Mouse (Mus musculus): ENCODE measurements around the gene Mgat4b. TPM values are rescaled to one million over a fixed set of nuclear protein-coding genes. Genes with fewer than 3 reads are reported as not detected.

The Mgat4b gene
- total RNA-seq (2015) (17.1 and 22.2 TPM in 2 replicates), total RNA-seq (2017) (9.1 and 12.1 TPM in 2 replicates)

DNA sequence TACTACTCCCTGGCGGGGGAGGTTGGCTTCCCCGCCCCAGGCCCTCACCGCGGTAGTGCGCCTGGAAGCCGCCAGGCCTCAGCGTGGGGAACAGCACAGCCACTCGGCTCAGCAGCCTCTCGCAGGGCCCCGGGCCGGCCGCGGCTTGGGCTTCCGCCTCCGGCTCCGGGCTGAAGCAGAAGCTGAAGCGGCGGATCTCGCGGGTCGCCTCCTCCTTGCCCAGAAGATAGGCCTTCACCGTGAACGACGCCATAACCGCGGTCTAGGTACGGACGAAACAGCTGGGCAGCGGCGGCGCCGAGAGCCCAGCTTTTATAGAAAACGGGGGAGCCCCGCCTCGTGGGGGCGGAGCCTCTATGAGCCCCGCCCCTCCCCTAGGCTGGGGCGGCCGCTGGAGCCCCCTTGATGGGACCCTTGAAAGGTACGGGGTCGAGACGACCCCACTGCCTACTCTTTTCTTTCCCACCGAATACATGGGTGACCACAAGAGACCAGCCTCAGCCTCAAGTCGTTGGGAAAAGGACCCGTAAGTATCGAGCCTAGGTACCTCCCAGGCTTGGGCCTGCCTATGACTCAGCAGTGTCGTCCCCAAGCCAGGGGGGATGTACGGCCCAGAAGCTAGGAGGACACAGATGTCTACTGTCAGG lies at the start of gene Mgat4b, which contains the start of gene Sqstm1:
TSS of gene Mgat4b (plus strand) at position 386 of the 647 bp plus-strand sequence.
TSS of gene Sqstm1 (minus strand) at position 323 of the 647 bp plus-strand sequence.
- ATAC-seq (ENCODE audit: poor library complexity, severe bottlenecking): peak; percentile 68

DNA sequence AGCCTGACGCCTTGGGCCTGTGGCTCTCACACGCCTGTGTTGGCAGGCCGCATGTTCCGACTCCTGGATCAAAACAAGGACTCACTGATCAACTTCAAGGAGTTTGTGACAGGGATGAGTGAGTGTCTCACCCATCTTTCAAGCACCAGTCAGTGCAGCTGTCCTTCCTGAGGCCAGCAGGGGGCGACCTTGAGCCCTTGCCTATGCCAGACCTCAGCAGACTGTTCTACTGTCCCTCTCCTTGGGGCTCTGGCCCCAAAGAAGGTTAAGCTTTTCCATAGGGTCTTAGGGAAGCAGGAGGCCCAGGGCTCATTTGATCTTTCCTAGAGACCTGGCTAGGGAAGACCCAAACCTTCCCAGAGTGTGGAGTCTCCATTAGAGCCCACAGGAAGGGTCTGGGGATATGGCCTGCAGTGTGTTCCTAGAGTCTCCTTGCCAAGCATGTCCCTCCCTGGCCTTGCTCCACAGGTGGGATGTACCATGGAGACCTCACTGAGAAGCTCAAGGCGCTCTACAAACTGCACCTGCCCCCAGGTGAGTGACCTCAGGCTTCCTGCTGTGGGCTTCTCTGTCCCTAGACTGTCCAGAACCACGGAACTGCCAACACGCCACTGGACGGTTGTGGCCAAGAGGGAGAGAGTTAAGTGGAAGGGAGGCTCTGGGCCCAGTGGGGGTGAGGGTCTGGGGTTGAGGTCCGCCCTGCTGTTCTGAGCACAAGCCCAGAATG lies 48.9 kb upstream of the Mgat4b start:
- ATAC-seq (ENCODE audit: poor library complexity, severe bottlenecking): peak; percentile 93

DNA sequence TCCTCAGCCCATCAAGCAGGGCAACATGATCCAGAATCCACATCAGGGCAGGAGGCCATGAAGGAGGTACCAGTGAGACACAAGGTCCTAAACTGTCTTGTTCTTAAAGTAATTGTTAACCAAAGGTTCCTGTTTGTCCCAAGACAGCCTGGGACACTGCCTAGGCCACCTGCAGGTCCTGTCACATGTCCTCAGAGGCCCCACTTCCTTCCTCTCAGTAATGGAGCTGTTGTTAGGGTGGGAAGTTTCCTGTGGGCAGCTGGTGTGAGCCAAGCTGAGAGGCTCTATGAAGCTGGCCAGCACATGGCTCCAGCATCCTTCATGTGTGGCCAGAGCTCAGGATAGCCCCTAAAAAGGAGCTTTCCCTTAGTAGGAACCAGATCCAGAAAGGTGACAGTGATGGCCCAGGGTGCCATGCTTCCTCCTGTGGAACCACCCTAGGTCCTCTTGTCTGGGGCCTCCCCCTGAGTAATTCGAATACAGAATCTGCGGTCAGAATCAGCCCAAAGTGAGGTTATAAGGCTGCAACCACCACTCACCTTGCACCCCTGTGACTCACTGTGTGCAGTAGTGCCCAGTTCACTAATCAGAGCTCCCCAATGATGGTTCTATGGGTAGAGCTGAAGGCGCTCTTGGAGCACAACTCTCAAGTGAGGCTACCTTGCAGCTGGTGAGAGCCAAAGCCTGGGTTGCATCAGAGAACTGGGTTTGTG lies 48.2 kb upstream of the Mgat4b start:
- ATAC-seq (ENCODE audit: poor library complexity, severe bottlenecking): peak; percentile 15

DNA sequence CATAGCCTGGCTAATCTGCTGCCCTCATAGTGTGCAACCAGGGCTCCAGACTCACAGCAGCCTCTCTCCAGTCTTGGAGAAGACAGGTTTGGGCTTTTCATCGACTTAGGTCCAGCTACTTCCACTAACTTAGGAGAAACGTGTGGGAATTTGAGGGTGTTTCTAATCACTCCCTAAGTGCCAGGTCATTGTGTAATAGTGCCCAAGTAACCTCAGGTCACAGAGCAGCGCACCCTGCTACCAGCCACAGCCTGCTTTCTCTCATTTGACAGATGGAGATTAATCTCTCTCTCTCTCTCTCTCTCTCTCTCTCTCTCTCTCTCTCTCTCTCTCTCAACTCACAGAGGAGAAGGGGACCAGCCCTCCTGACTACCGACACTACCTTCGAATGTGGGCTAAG lies 42.3 kb upstream of the Mgat4b start:
- ATAC-seq (ENCODE audit: poor library complexity, severe bottlenecking): no peak

DNA sequence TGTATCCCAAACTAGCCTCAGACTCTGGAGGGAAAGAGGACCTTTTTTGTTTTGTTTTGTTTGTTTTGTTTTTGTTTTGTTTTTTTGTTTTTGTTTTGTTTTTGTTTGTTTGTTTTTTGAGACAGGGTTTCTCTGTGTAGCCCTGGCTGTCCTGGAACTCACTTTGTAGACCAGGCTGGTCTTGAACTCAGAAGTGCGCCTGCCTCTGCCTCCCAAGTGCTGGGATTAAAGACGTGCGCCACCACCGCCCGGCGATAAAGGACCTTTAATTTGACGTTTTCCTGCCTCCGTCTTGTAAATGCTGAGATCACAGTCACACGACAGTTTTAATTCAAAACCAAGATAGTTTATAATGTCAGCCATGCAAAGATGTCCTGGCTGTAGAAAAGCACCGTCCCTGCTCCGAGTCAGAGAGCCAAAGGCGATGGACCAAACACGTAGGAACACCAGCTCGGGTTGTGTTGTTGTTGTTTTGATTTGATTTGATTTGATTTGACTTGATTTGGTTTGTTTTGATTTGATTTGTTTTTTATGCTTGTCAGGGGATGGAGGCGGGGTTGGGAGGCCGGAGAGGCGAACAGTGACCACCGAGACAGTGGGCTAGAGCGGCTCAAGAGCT lies 36.5 kb upstream of the Mgat4b start, which contains the start of gene Mrnip:
TSS of gene Mrnip (plus strand) at position 334 of the 619 bp plus-strand sequence.
- peak; percentile 28 for ATAC-seq (ENCODE audit: poor library complexity, severe bottlenecking)

DNA sequence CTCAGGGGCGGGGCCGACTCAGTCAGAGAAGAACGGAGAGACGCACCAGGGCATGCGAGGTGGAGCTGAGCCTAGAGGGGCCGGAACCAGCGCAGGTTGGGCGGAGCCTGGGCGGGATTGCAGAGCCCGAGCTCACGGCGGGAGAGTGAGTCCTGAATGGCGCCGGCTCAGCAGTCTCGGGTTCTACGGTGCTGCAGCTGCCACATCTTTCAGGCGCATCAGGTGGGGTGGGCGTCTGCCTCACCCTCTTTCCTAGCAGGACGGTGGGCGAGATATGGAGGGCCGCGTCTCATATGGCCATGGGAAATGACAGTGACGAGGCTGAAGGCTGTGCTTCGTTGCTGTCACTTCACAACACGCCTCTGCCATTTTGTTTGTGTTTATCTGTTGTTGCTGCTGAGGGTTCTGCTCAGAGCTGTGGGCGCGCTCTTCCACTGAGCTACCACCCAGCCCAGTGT lies 35.9 kb upstream of the Mgat4b start:
- peak; percentile 100 for ATAC-seq (ENCODE audit: poor library complexity, severe bottlenecking)

DNA sequence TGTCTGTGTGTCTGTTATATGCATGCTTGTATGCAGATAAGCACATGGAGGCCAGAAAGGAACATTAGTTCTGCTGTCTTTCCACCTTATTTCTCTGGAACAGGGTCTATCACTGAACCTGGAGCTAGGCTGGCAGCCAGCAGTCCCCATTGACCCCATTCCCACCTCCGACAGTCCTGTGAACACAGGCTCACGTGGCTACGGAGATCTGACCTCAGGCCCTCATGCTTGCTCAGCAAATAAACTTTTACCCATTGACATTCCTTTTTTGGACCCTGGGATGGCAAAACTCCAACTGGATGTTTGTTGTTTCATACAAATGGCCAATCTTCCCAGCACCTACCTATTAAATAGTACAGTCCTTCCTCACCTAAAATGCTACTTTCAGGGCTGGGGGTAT lies 34.3 kb upstream of the Mgat4b start:
- ATAC-seq (ENCODE audit: poor library complexity, severe bottlenecking): no peak

DNA sequence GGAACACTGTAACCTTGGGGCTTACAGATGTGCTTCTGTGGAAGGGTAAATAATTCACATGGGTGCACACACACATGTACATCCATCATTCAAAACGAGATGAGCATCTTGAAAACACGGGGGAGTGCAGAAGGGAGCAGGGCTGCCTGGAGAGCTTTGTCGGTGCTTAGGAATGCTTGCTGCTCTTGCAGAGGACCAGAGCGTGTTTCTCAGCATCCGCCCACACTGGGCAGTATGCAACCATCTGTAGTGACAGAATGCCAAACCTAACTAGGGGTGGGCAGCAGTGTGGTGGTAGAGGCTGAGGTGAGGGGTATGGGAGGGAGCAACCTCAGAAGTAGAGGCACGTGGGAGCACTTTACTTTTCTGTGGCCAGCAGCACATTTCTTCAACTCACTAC lies 33.6 kb upstream of the Mgat4b start:
- no peak for ATAC-seq (ENCODE audit: poor library complexity, severe bottlenecking)

DNA sequence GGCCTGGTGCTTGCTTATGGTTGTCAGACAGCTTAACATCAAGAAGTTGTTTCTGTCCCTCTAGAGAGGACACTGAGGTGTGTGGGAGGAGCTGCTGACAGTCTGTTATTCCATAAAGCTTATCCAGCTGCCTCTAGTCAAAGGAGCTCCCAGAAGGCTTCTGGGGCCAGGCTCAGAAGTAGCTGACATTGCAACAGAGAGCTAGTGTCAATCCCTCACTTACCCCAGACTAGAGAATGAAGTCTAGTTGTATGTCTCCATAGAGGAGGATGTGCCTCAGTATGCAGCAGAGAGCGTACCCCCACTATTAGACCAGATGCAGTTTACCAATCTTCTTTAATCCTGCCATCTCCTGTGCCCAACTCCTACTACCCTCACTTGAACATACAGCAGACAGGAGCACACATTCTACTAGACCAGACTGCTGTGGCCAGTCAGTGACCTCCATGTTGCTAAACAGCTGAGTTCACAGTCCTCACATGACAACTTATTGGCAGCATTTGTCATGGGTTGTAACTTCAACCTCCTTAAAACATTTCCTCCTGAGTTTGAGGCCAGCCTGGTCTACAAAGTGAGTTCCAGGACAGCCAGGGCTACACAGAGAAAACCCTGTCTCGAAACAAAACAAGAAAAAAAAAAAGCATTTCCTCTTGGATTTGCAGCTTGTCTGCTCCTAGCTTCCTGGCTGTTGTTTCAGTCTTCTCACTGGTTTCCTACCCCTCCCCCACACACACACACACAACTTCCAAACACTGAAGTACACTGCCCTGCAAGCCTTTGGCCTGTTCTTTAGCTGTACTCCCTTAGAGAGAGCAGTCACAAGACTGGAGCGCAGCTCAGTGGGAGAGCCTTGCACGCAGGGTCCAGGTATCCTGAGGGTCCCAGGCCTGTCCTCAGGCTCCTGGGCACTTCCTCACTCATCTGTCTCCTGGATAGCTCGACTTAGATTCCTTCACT lies 31.9 kb upstream of the Mgat4b start:
- no peak for ATAC-seq (ENCODE audit: poor library complexity, severe bottlenecking)

DNA sequence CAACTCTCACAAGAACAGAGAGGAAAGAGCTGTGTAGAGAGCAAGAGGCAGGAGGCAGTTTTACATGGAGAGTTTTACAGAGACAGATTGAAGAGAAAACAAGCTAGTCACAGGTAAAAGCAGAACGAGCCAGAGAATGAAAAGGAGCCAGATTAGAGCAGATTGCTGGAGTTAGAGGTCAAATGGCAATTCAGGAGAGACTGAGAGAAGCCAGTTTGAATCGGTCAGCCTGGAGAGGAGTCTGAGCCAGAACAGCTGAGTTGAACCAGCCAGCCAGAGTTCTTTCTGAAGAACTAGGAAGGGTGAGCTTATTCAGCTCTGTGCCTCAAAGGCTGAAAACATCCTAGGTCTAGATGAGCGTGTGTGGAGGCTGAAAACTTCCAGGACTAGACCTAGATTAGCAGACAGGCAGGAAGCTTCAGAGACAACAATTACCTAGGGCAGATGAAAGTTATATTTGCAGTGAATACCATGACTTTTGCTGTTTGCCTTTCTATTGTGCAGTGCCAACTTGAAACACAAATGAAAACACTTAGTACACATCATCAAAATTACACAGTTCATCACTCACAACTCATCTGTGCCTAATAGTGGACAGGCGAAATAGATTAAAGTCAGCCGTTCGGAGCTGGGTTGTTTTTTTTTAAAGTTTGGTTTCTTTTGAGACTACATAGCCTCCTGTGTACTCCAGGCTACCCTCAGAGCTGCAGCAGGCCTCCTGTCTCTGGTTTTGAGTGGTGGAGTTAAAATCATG lies 30.0 kb upstream of the Mgat4b start:
- ATAC-seq (ENCODE audit: poor library complexity, severe bottlenecking): no peak

DNA sequence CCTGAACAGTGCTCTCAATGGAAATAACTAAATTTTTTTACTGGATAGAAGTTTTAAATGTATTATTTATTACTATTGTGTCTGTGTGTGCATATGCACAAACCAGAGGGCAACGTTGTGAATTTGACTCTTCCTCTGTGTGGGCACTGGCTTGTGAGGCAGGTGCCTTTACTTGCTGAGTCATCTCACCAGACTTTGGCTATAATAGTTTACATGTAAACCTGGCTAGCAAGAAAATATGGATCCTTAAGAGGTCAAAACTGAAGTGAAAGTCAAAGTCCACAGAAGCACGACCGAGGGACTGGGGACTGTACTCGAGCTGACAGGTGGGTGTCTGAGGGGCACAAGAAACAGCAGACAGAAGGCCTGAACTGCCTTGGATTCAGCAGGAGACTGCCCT lies 28.0 kb upstream of the Mgat4b start:
- ATAC-seq (ENCODE audit: poor library complexity, severe bottlenecking): no peak

DNA sequence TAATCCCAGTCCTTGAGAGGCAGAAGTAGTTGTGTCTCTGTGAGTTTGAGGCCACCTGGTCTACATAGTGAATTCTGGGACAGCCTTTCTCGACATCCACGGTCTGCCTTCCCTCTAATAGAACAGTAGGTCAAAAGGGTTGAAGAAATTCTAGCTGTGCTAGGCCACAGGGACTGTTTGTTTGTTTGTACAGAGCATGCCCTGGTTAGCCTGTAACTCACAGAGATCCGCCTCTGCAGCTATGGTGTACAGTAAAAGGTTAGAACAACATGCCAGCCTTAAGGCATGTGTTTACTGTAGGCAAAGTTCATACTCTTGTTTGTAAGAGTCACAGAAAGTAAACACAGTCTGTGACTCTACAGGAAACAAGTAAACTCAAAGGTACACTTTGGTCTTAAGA lies 25.9 kb upstream of the Mgat4b start:
- ATAC-seq (ENCODE audit: poor library complexity, severe bottlenecking): no peak

DNA sequence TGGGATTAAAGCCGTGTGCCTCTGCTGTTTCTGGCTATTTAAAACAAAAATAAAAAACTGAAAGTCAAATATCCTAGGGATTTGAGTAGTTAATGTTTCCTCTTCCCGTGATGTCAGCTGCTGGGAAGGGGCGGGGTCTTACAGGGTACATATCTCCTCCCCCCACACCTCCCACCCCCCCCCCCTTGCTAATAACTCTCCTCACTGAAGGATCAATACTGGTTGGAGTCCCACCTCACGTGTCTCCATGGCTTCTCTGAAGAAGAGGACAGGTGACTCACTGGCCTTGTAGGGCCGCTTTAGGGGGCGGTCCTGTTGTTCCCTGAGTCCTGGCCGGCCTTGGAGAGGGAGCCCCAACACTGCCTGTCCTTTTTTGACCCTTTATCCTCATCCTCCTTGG lies 22.0 kb upstream of the Mgat4b start:
- ATAC-seq (ENCODE audit: poor library complexity, severe bottlenecking): no peak

DNA sequence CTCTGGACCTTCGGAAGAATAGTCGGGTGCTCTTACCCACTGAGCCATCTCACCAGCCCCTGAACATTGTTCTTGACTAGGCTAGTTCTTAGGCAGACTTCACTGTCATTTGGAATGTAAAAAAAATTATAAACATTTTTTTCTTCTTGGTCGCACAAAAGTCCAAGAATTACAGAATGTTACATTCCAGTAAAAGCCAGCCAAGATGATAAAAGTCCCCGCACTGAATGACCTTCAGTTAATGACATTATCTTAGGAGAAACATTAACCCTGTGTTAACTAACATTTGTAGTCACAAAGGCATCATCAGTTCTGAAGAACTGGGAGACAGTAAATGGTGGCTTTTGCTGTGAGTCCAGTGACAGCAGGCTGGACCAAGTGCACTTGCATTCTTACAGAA lies 20.3 kb upstream of the Mgat4b start:
- no peak for ATAC-seq (ENCODE audit: poor library complexity, severe bottlenecking)

DNA sequence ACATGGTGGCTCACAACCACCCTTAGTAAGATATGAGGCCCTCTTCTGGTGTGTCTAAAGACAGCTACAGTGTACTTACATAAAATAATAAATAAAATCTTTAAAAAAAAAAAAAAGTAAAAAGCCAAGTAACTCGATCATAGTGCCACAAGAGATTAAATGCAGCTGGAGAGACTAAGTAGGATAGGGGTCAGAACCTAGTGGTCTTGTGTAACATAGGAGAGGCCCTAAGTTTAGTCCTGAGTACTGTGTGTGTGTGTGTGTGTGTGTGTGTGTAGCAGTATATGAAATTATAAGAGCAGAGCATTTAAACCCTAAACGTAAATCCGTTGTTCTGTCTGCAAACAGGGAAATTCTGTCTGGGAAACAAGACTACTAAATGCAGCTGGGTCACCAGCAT lies 18.4 kb upstream of the Mgat4b start:
- no peak for ATAC-seq (ENCODE audit: poor library complexity, severe bottlenecking)

DNA sequence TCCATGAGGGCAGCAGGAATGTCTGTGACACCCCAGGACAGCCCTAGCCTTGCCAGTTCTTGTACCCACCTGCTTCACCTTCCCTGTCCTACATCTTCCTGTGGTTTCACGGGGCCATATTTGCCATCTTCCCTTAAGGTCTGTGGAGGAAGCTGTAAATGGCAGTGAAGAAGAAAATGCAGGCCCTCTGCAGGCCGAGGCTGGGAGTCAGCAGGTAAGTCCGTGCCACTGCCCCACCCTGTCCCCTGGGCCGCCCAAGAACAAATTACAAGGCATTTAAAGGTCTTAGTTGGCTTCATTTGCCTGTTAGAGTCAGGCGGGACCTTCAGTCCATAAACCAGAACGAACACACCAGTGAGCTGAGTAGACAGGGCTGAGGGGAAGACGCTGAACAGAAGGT lies 16.6 kb upstream of the Mgat4b start:
- no peak for ATAC-seq (ENCODE audit: poor library complexity, severe bottlenecking)

DNA sequence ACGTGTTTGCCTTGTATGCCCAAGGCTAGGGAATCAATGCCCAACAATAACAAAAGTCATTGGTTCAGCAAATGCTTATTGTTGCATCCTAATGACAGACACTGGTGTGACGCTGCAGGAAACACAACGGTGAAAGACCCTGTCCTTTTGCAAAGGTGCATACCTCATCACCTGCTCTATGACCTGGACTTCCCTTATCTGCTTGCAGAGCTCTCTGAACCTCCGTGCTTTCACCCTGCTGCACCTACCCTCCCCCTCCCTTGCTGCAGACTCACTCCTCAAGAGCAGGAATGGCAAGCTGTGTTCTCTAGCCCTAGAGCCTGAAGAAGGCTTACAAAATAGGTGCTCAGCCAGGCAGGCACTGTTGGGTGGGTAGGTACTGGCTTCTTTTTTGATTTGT lies 15.9 kb upstream of the Mgat4b start:
- no peak for ATAC-seq (ENCODE audit: poor library complexity, severe bottlenecking)

DNA sequence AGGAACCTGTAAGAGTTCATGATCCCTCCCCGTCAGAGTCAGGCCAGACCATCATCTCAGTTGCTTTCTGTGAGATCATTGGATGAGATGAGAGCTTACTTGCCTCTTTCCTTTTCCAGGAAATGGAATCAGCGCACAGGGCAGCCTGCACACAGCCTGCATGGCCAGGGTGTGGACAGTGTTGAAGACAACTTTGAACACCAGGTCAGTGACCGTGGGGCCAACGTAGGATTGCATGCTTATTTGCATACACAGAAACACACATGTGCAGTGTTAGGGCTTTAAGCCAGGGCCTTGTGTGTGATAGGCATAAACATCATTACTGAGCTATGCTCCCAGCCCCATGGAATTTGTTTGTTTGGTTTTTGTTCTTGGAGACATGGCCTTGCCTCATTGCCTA lies 13.2 kb upstream of the Mgat4b start:
- ATAC-seq (ENCODE audit: poor library complexity, severe bottlenecking): no peak

DNA sequence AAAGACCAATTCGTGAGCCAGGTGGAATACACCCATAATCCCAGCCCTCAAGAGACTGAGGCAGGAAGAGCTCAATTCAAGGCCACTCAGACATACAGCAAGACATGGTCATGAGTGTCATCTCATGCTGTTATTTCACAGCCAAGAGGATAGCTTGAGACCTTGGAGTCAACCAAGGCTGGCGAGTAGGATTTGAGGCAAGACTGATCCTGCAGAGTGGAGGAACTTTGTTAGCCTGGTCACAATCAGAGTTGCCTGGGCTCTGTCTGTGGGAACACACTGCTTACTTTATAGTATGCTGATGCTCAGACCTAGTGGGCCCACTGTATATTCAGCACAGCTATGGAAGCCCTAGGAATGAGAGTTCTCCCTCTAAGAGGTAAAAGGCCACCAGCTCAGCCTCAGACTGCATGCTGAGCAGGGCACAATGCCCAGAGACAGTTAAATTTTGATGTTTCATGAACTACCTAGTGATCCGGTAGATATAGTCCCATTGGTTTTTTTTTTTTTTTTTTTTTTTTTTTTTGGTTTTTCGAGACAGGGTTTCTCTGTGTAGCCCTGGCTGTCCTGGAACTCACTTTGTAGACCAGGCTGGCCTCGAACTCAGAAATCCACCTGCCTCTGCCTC lies 12.4 kb upstream of the Mgat4b start:
- no peak for ATAC-seq (ENCODE audit: poor library complexity, severe bottlenecking)
